Mouse (Mus musculus) stomach, postnatal 0 days (tissue): Measurements from ENCODE around the gene 1700001C02Rik.

Experiments
- CTCF ChIP-seq: IDR thresholded peaks from 2 replicates; pipeline ENCODE4 v1.5.1; 2016; ENCODE audit warnings: antibody characterized with exemption, low read depth, mild to moderate bottlenecking, moderate library complexity
- EP300 ChIP-seq: optimal IDR thresholded peaks from 2 replicates; pipeline ENCODE3; 2016; ENCODE audit warnings: antibody characterized with exemption

GRCm38 (mm10) chr5:30423121-30423520, 42.7 kb upstream of the 1700001C02Rik start:
- TF ChIP-seq EP300: no peak
- no peak for TF ChIP-seq CTCF
